Mouse (Mus musculus): Measurements from ENCODE around the gene Arhgef17. TPM values are rescaled to one million over a fixed set of nuclear protein-coding genes. Genes with fewer than 3 reads are reported as not detected.
A peak's percentile ranks its signal among the peaks of the same experiment; 100 is the strongest.

Arhgef17 gene
- polyA plus RNA-seq, 1 experiment from 2014 or later, result 10.2 TPM

DNA sequence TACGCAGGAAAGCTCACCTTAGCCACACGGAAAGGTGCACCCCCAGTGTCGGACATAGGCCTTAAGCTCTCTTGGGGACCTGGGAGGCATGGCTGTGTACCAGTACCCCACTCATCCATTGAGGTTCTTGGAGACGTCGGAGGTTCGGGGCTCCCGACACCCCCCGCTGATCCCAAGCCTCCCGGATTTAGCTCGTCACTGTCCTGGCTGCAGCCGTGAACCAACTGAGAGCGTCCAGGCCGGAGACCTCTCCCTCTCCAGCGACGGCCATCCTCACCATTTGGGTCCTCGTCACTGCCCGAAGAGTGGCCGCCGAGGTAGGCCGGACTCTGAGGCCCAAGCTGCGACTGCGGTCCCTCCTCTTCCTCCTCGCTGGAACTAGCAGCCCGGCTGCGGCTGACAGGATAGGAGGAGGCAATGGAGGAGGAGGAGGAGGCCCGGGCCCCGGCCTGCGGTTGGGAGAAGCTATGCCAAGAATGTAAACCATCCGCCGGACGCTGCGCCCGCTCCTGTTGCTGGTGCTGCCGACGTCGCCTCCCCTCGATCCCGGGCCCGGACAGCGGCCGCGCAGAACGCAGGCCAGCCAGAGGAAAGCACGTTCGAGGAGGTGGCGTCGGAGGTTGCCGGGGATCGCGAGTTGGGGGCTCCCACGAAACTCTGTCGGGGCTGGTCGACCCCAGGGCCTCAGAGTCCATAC, 1.1 kb downstream of the Arhgef17 start:
- H3K36me3 ChIP-seq (ENCODE audit: control insufficient read depth, insufficient read depth), result no peaks in the 10 kb centered on the region
- no peak for ATAC-seq
- no peak overlapping the region for H3K27ac ChIP-seq (ENCODE audit: low read length)
- peaks cover 4% of the 10 kb centered on the region; the same call in 1 of the 2 replicates for H3K27me3 ChIP-seq (replicated peaks; ENCODE audit: control insufficient read depth, insufficient read depth, low read length)
- H3K4me1 ChIP-seq (replicated peaks; ENCODE audit: control insufficient read depth, insufficient read depth, low read length), result peaks cover 55% of the 10 kb centered on the region
- H3K4me3 ChIP-seq (replicated peaks; ENCODE audit: low read length), result peak overlapping the region; percentile 59
- 7% methylated on average over 51 of the region's 53 CpGs for WGBS
- H3K4me2 ChIP-seq (ENCODE audit: low read length), result peak overlapping the region; percentile 86
- no peaks in the 10 kb centered on the region for H3K9me3 ChIP-seq (ENCODE audit: control insufficient read depth, low read length)
- H3K9ac ChIP-seq (replicated peaks; ENCODE audit: low read depth, low read length), result peak overlapping the region; percentile 70

DNA sequence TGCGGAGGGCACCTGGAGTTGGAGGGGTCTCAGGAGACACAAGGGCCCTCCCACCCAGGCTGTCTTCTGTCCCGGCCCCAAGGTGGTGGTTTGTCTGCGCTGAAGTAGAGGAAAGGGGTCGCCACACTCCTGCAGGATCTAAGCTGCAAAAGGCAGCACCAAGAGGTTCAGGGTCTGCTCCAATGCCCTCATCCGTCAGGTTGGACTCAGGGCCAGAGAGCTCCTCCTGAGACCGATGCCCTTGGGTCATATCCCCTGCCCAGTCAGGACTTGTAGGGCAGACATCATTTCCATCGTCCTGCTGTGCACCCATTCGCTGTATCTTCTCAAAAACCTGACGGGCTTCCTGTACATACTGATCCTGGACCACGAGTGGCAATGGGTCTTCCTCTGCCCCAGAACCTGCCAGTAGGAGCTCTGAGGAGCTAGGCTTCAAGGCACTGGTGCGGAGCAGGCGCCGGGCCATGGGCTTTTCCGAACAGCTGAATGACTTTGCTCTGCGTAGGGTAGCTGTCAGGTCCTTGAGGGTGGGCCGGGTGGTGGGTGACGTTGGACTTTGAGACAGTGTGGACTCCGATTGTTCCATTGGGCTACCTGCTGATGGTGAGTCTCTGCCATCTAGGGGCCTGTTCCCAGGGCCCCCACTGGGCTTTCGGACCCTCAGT, 2.1 kb downstream of the Arhgef17 start:
- H3K36me3 ChIP-seq (ENCODE audit: control insufficient read depth, insufficient read depth), result no peaks in the 10 kb centered on the region
- peaks cover 4% of the 10 kb centered on the region; the same call in 1 of the 2 replicates for H3K27me3 ChIP-seq (replicated peaks; ENCODE audit: control insufficient read depth, insufficient read depth, low read length)
- H3K4me2 ChIP-seq (ENCODE audit: low read length), result peak overlapping the region; percentile 86; the same call in 1 of the 2 replicates
- H3K4me1 ChIP-seq (replicated peaks; ENCODE audit: control insufficient read depth, insufficient read depth, low read length), result peaks cover 65% of the 10 kb centered on the region
- H3K9ac ChIP-seq (replicated peaks; ENCODE audit: low read depth, low read length), result no peak overlapping the region
- WGBS, result 86% methylated on average over 19 of the region's 19 CpGs
- ATAC-seq, result no peak
- no peaks in the 10 kb centered on the region for H3K9me3 ChIP-seq (ENCODE audit: control insufficient read depth, low read length)
- H3K27ac ChIP-seq (ENCODE audit: low read length), result no peak overlapping the region
- H3K4me3 ChIP-seq (replicated peaks; ENCODE audit: low read length), result no peak overlapping the region

DNA sequence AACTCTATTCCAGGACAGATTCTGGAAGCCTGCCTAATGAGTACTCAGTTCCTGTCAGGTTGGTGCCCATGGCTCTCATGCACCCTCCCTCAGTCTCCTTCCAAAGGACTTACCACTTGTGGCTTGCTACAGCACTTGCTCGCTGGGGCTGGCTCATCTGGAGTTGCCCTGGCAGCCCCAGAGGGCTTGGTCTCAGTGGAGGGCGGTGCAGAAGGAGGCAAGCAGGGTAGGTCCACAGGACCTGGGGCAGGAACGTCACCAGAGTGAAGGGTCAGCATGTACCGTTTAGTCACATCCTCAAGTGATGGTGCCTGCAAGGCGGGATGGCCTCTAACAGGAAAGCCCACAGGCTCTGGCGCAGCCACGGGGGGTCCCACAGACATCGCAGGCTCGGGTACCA, 3.5 kb downstream of the Arhgef17 start:
- Histone ChIP-seq H3K27me3 (replicated peaks; ENCODE audit: control insufficient read depth, insufficient read depth, low read length) (peaks cover 4% of the 10 kb centered on the region; the same call in 1 of the 2 replicates), H3K36me3 (ENCODE audit: control insufficient read depth, insufficient read depth) (no peaks in the 10 kb centered on the region), H3K4me3 (replicated peaks; ENCODE audit: low read length) (peak overlapping the region; percentile 11), H3K9ac (replicated peaks; ENCODE audit: low read depth, low read length) (no peak overlapping the region), H3K4me2 (ENCODE audit: low read length) (peak overlapping the region; percentile 47), H3K9me3 (ENCODE audit: control insufficient read depth, low read length) (no peaks in the 10 kb centered on the region), H3K27ac (ENCODE audit: low read length) (no peak overlapping the region), H3K4me1 (replicated peaks; ENCODE audit: control insufficient read depth, insufficient read depth, low read length) (peaks cover 76% of the 10 kb centered on the region)
- 61% methylated on average over 9 of the region's 9 CpGs for WGBS
- no peak for ATAC-seq

DNA sequence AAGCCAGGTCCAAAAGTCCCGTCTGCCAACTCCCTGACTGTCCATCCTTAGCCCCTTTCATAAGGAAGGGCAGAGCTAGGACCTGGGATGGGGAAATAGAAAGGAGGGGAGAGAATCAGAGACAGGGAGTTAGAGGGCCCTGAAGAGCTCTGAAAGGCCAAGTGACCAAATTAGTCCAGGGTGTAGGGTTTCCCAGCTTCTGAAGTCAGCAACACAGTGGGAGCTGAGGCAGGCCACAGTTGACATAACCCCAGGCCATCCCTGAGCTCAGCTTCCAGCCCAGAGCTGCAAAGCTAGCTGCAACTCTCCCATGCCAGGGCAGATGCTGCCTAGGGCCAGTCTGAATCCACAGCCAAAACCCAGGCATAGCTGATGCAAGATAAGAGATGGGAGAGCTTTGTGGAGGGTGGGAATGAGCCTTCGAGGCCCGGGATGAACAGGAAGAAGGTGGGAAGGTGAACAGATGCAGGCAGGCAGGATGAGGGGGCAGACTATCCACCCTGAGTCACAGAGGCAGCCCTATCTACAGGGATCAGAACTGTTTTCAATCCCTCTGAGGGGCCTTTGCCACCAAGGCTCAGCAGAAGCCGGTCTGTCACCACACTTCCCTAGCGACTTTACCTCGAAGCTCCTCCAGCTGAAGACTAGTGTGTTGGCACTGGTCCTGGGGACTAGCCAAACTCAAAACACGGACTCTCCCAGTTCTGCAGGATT, 4.5 kb downstream of the Arhgef17 start:
- Histone ChIP-seq H3K27ac (ENCODE audit: low read length) (no peak overlapping the region), H3K4me1 (replicated peaks; ENCODE audit: control insufficient read depth, insufficient read depth, low read length) (peaks cover 84% of the 10 kb centered on the region), H3K36me3 (ENCODE audit: control insufficient read depth, insufficient read depth) (no peaks in the 10 kb centered on the region), H3K9me3 (ENCODE audit: control insufficient read depth, low read length) (no peaks in the 10 kb centered on the region), H3K4me2 (ENCODE audit: low read length) (peak overlapping the region; percentile 47), H3K9ac (replicated peaks; ENCODE audit: low read depth, low read length) (peak overlapping the region; percentile 14; the same call in 1 of the 2 replicates), H3K27me3 (replicated peaks; ENCODE audit: control insufficient read depth, insufficient read depth, low read length) (peaks cover 4% of the 10 kb centered on the region; the same call in 1 of the 2 replicates), H3K4me3 (replicated peaks; ENCODE audit: low read length) (peak overlapping the region; percentile 25)
- WGBS, result 24% methylated on average over 7 of the region's 7 CpGs
- ATAC-seq, result no peak

DNA sequence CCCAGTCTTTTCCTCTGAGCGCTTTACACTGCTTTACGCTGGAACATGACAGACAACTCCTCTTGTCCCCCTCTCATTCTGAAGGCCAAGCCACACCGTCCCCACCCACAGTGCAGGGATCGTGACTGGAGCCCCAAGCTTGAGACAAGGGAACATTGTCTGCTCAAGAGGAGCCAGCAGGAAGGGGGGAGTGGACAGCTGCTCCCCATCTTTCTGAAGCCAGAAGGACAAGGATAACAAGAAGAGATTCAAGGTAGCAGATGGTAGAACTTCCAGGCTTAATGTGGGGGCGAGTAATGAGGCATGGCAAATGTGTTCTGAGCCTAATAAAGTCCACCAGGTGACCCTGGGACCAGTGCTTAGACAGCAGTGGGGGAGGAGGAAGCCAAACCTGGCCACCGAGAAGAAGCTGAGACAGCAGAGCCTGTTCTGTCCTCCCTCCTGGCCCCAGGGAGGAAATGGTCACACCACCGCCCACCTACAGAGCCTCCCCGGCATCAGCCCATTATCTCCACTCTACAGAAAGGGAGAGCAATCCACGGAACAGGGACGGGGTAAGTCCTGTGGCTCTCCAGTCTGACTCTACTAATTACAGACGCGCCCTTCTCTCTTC, 5.5 kb downstream of the Arhgef17 start:
- peaks cover 80% of the 10 kb centered on the region for H3K4me1 ChIP-seq (replicated peaks; ENCODE audit: control insufficient read depth, insufficient read depth, low read length)
- 24% methylated on average over 12 of the region's 12 CpGs for WGBS
- H3K4me2 ChIP-seq (ENCODE audit: low read length), result peak overlapping the region; percentile 47
- no peak overlapping the region for H3K27ac ChIP-seq (ENCODE audit: low read length)
- H3K9ac ChIP-seq (replicated peaks; ENCODE audit: low read depth, low read length), result no peak overlapping the region
- no peaks in the 10 kb centered on the region for H3K9me3 ChIP-seq (ENCODE audit: control insufficient read depth, low read length)
- ATAC-seq, result no peak
- H3K4me3 ChIP-seq (replicated peaks; ENCODE audit: low read length), result peak overlapping the region; percentile 25
- peaks cover 4% of the 10 kb centered on the region; the same call in 1 of the 2 replicates for H3K27me3 ChIP-seq (replicated peaks; ENCODE audit: control insufficient read depth, insufficient read depth, low read length)
- H3K36me3 ChIP-seq (ENCODE audit: control insufficient read depth, insufficient read depth), result no peaks in the 10 kb centered on the region

DNA sequence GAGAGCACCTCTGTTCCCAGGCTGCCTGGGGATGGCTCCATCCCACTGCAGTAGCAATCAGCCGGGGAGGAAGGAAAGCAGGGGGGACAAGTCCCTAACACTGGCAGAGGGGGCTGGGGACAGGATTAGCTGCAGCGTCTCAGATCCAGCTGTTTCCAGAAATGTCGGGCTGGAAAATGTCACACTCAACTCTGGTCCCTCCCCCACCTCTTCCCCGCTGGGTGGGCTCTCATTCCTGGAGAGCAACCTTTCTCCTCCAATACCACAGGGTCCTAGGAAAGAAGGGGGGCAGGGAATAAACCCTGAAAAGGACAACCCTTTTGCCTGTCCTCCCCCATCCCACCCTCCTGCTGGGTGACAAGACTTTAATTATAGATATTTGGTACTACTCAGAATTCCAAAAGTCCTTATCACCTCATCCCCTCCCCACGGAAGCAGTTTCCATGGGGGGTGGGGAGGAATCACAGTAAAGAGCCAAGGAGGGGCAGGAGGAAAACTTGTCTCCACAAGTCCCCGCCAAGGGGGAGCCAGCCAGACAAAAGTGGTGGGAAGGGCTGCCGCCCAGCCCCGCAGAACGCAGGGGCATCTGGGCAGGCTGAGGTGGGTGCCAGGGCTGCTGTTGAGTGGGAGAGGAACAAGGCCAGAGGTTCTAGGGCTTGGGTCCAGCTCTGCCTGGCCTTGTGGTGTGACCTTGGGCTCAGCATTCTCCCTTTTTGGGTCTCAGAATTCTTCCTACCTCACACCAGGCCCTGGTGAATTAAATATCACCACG, 7.0 kb downstream of the Arhgef17 start:
- H3K4me3 ChIP-seq (replicated peaks; ENCODE audit: low read length), result no peak overlapping the region
- peaks cover 68% of the 10 kb centered on the region for H3K4me1 ChIP-seq (replicated peaks; ENCODE audit: control insufficient read depth, insufficient read depth, low read length)
- no peak overlapping the region for H3K27ac ChIP-seq (ENCODE audit: low read length)
- peak; percentile 30; the same call in 1 of the 2 replicates for ATAC-seq
- no peaks in the 10 kb centered on the region for H3K36me3 ChIP-seq (ENCODE audit: control insufficient read depth, insufficient read depth)
- H3K4me2 ChIP-seq (ENCODE audit: low read length), result peak overlapping the region; percentile 17; the same call in 1 of the 2 replicates
- 20% methylated on average over 10 of the region's 10 CpGs for WGBS
- no peaks in the 10 kb centered on the region for H3K9me3 ChIP-seq (ENCODE audit: control insufficient read depth, low read length)
- H3K9ac ChIP-seq (replicated peaks; ENCODE audit: low read depth, low read length), result no peak overlapping the region
- H3K27me3 ChIP-seq (replicated peaks; ENCODE audit: control insufficient read depth, insufficient read depth, low read length), result no peaks in the 10 kb centered on the region

DNA sequence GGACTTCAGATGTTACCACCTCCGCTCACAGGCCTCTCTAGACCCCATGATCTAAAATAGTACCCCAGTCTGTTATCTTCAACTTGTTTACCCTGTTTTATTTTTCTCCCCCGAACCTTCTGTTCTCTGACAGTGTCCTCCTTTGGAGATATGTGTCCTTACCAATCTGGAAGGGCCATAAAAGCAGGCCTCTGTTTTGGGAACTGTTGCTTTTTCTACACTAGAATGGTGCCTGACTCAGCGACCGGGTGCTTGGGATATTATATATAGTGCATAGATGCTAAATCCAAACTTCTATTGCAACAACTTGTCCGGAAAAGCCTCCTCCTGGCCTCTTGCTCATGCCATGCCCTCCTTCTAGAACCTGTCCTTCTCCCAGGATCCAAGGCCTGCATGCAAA, 7.7 kb downstream of the Arhgef17 start:
- no peak overlapping the region for H3K27ac ChIP-seq (ENCODE audit: low read length)
- no peaks in the 10 kb centered on the region for H3K27me3 ChIP-seq (replicated peaks; ENCODE audit: control insufficient read depth, insufficient read depth, low read length)
- H3K9ac ChIP-seq (replicated peaks; ENCODE audit: low read depth, low read length), result no peak overlapping the region
- H3K36me3 ChIP-seq (ENCODE audit: control insufficient read depth, insufficient read depth), result no peaks in the 10 kb centered on the region
- H3K4me1 ChIP-seq (replicated peaks; ENCODE audit: control insufficient read depth, insufficient read depth, low read length), result peaks cover 74% of the 10 kb centered on the region
- 93% methylated on average over 5 of the region's 5 CpGs for WGBS
- ATAC-seq, result no peak
- no peak overlapping the region for H3K4me3 ChIP-seq (replicated peaks; ENCODE audit: low read length)
- no peak overlapping the region for H3K4me2 ChIP-seq (ENCODE audit: low read length)
- H3K9me3 ChIP-seq (ENCODE audit: control insufficient read depth, low read length), result no peaks in the 10 kb centered on the region

DNA sequence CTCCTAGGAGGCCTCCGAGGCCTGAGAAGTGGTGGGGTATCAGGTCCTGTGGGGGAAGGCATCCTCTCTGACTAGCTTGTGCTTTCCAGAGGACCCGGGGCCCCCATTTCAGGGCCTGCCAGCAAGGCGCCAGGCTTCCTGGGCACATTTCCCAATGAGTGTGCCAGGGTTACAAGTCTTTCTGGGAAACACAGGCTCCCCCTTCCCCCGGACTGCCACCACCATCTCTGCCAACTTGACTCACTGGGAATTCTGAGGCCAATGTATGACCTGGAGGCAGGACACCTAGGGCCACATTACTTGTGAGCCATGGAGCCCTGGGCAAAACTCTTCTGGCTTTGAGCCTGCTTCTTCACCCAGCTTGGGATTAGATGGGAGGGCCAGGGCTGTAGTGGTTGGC, 9.0 kb downstream of the Arhgef17 start:
- no peaks in the 10 kb centered on the region for H3K9me3 ChIP-seq (ENCODE audit: control insufficient read depth, low read length)
- ATAC-seq, result peak; percentile 9; the same call in 1 of the 2 replicates
- no peaks in the 10 kb centered on the region for H3K36me3 ChIP-seq (ENCODE audit: control insufficient read depth, insufficient read depth)
- WGBS, result 54% methylated on average over 4 of the region's 4 CpGs
- no peak overlapping the region for H3K9ac ChIP-seq (replicated peaks; ENCODE audit: low read depth, low read length)
- H3K4me1 ChIP-seq (replicated peaks; ENCODE audit: control insufficient read depth, insufficient read depth, low read length), result peaks cover 62% of the 10 kb centered on the region
- H3K4me3 ChIP-seq (replicated peaks; ENCODE audit: low read length), result no peak overlapping the region
- no peak overlapping the region for H3K4me2 ChIP-seq (ENCODE audit: low read length)
- no peaks in the 10 kb centered on the region for H3K27me3 ChIP-seq (replicated peaks; ENCODE audit: control insufficient read depth, insufficient read depth, low read length)
- H3K27ac ChIP-seq (ENCODE audit: low read length), result no peak overlapping the region; the same call in 1 of the 2 replicates

All from forebrain, embryonic 16.5 days (tissue).